Mouse (Mus musculus) lung, postnatal 14 days (tissue): ENCODE measurements around the gene Yif1a.

ENCODE experiments used
- DNase-seq: peaks from one replicate; pipeline ENCODE4 v3.0.0; 2021

The Yif1a gene

GRCm38 (mm10) chr19:5087884-5088728 lies at the start of gene Yif1a:
TSS of gene Yif1a (plus strand) at chr19:5088538.
- DNase-seq: peak; percentile 96

GRCm38 (mm10) chr19:5038709-5039156 lies 49.6 kb upstream of the Yif1a start, which contains the start of the genes B4gat1 and AC124502.3:
TSS of gene B4gat1 (plus strand) at chr19:5038826.
TSS of gene AC124502.3 (plus strand) at chr19:5038891.
- DNase-seq: peak; percentile 87

- DNase-seq: no peak
Observed at GRCm38 (mm10) chr19:5039301-5040114, 48.8 kb upstream of the Yif1a start.

- peak; percentile 90 for DNase-seq
Observed at GRCm38 (mm10) chr19:5040862-5041523, 47.3 kb upstream of the Yif1a start, which contains the start of gene Brms1. TSS of gene Brms1 (plus strand) at chr19:5041354.

- DNase-seq: no peak
Observed at GRCm38 (mm10) chr19:5041588-5041987, 46.8 kb upstream of the Yif1a start.

GRCm38 (mm10) chr19:5045531-5045930 lies 42.8 kb upstream of the Yif1a start:
- no peak for DNase-seq

- DNase-seq: no peak
Observed at GRCm38 (mm10) chr19:5048138-5049056, 39.9 kb upstream of the Yif1a start.

- no peak for DNase-seq
Observed at GRCm38 (mm10) chr19:5049325-5049724, 39.0 kb upstream of the Yif1a start.

GRCm38 (mm10) chr19:5050047-5050905 lies 38.1 kb upstream of the Yif1a start, which contains the start of gene Rin1:
TSS of gene Rin1 (plus strand) at chr19:5050481.
- no peak for DNase-seq

GRCm38 (mm10) chr19:5051031-5051430 lies 37.3 kb upstream of the Yif1a start:
- no peak for DNase-seq

GRCm38 (mm10) chr19:5051515-5051914 lies 36.8 kb upstream of the Yif1a start:
- no peak for DNase-seq

GRCm38 (mm10) chr19:5052166-5052822 lies 36.0 kb upstream of the Yif1a start:
- DNase-seq: no peak

- DNase-seq: no peak
Observed at GRCm38 (mm10) chr19:5052853-5053252, 35.5 kb upstream of the Yif1a start.

GRCm38 (mm10) chr19:5053909-5054308 lies 34.4 kb upstream of the Yif1a start:
- peak; percentile 68 for DNase-seq

GRCm38 (mm10) chr19:5056251-5056650 lies 32.1 kb upstream of the Yif1a start:
- DNase-seq: peak; percentile 61

- peak; percentile 63 for DNase-seq
Observed at GRCm38 (mm10) chr19:5057876-5058775, 30.2 kb upstream of the Yif1a start.

GRCm38 (mm10) chr19:5058801-5059771 lies 29.3 kb upstream of the Yif1a start:
- DNase-seq: no peak
